Mouse (Mus musculus) heart, adult 9 months (tissue): ENCODE measurements at regions not wholly inside any gene's neighbourhood (a gene's known extent, or its start where the extent isn't known, plus 50 kb on each side); places are given as distances from the start of the nearest gene placed in this dataset.

Experiments used
- DNase-seq, 2 experiments: peaks; one replicate each; pipeline ENCODE4 v3.0.0; 2022; ENCODE audit warnings: low spot score in 2 of 2

DNA sequence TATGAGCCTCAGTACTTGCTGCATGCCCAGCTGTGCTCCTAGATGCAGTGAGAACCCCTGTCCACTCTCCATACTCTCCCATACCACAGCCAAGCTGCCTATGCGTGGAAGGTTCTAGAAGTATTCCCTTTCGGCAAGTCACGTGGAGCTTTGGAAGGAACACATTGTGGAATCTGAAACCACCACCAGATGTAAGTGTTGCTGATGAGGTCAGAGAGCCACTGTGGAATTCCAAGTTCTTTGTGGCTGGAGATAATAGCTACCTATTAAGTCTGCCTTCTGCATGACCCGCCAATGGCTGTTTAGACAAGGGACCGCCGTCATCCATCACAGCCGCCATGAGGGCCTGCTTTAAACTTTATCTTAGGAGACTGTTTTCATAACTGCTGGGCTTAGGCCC lies 84.7 kb upstream of the Errfi1 start:
- DNase-seq: peak in 1 of 2 experiments; percentile 21

GRCm38 (mm10) chr4:150758467-150759237 lies 95.1 kb upstream of the Errfi1 start:
- no peak for DNase-seq

GRCm38 (mm10) chr4:150757815-150758426 lies 95.8 kb upstream of the Errfi1 start:
- no peak for DNase-seq

DNA sequence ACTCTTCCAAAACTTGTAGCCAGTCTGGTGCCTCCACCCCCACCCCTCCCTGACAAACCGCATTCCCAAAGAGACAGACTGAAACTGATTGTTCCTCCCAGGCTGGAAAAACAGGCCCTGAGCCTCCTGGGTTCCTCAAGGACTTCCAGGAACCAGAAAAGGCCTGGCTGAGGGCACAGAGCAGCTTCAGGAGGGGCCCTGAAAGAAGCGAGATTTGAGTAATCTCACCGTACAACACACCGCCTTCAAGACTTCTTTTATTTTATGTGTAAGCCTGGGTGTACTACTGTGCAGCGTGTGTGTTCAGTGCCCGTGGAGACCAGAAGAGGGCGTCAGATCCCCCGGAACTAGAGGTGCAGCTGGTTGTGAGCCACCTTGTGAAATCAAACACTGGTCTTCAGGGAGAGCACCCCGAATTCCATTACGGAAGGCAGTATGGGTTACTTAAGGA lies 96.4 kb upstream of the Errfi1 start:
- DNase-seq: no peak

DNA sequence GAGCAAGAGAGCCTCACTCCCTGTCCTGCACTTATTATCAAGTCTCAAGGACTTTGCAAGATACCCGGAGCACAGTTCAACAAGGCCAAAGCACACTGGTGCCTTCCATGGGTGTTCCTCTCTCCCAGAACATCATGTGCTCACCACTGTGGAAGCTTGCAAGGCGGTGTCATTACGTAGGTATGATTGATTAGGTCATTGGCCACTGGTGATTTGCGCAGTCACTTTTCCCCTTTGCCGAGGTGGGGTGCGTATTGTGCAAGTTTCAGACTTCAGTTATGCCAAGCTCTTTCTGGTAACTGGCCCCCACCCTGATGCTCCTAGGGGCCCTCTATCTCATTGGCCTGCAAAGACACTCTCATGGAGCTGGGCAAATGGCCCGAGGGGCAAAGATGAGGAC lies 98.3 kb upstream of the Errfi1 start:
- DNase-seq: no peak

DNA sequence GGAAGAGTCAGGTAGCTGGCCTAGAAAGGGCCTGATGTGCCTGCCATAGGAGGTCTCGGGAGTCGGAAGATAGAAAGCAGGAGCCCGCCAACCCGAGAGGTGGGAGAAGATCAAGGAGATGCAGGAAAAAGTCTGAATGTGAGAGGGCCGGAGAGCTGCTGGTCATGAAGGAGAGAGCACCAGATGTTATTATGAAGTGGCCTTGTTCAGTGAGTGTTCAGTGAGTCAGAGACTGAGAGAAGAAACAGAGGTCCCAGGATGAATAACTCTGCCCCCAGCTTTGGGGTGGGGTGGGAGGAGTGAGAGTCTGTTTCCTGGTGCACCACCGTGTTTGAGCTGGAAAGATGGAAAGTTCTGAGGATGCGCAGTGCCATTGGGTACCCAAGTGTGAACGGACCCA lies 100.2 kb upstream of the Slc45a1 start:
- DNase-seq: no peak

- DNase-seq: no peak
These were observed 98.7 kb upstream of the Slc45a1 start for GRCm38 (mm10) chr4:150750445-150751213.

GRCm38 (mm10) chr4:150749066-150749465 lies 97.1 kb upstream of the Slc45a1 start:
- DNase-seq: no peak

DNA sequence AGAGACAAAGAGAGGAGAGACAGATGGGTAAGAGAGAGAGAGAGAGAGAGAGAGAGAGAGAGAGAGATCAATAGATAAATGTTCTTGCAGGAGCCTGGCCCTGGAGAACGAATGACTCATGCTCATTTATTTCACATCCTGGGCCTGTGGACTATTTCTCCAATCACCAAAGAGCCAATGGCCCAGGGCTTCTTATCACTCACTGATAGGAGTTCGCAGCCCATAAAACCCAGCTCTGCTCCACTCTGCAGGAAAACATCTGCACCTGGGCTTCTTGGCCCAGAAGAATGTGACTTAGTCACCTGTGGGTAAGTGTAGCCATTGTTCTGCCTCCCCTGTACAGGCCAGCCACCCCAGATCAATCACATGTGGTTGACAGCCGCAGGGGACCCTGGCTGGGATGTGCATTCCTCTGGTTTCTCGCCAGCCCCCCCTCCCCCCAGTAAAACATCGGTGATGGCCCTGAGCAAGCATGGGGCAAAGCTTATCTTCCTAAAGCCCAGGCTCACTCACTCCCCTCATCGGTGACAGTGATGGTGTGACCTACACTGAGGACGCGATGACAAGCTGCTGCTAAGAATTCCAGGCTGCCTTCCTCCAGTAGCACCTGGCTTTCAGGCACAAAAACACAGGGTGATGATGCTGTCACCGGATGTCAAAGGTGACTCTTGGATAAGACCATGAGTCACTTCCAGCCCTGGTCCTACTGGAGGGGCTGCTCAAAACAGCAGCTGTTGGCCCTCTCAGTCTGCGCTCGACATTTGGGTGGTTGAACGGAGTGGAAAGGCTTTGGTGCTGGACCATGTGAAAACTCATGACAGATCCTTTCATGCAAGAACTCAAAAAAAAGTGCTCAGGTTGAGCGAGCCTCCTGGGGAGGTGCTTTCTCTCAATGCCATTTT lies 96.4 kb upstream of the Slc45a1 start:
- DNase-seq: no peak

- no peak for DNase-seq
These were observed 94.5 kb upstream of the Slc45a1 start for GRCm38 (mm10) chr4:150746430-150746923.

GRCm38 (mm10) chr4:150745529-150746429 lies 93.8 kb upstream of the Slc45a1 start:
- DNase-seq: peak; percentile 50 to 58

DNA sequence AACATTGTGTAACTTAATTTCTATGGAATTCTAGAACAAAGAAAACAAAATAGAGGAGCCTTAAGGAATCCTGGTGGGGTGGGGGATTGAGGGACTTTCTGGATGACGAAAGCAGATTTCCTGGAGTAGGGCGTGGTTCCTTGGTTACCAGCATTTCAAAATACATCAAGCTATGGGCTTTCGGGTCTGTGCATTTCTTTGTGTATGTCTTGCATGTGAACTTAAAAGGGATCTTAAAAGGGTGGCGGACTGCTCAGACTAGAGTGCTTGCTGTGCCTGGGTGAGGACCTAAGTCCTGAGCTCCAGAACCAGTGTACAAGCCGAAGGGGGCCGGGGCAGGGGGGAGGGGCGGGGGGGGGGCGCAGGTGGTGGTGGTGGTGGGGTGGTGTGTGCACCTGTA lies 91.5 kb upstream of the Slc45a1 start:
- DNase-seq: no peak

GRCm38 (mm10) chr4:150743103-150743502 lies 91.1 kb upstream of the Slc45a1 start:
- no peak for DNase-seq

DNA sequence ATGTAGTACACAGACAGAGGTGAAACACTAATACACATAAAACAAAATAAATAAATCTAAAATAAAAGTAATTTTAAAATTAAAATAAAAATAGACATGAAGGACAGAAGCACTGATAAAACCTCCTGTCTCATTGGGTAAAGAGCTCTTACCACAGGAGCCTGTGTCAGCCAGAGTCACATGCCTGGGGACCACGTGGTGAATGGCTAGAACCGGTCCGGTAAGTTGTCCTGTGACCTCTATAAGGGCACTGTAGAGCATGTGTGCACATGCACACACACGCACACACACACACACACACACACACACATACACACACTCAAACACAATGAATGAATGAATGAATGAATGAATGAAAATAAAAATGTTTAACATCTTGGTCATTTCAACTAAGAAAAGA lies 89.8 kb upstream of the Slc45a1 start:
- no peak for DNase-seq

DNA sequence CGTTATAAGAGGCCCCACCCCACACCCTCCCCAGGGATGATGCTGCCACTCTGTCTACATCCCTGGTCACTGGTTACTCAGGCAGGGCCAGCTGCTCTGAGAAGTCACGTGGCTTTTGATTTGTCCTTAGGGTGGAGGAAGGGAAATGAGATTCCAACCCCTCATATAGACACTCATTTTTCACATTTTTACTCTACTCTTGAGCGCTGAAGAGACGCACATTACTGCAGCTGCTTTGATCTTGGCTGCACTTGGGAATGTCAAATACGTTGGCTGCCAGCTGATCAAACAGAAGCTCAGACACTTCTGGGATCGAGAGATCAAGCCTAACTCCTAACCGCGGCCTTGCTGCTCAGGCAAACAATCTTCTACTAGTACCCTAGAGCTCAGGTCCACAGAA lies 88.2 kb upstream of the Slc45a1 start:
- no peak for DNase-seq

DNA sequence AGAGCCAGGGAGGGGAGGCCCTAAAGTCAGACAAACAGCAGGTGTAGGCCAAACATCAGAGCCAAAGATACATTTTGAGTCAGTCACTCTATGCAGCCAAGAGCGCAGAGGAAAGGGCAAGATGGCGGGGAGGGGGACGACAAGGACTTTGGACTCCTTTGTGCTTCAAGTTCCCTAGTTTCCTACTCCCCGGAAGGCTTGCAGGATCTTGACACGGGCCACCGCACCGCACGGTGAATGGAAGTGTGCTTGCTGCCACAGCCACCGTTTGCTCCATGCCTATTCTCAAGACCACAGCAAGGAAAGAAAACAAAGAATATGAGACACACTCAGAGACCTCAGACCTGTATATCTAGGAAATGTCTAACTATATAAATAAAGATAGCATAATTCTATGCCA lies 86.8 kb upstream of the Slc45a1 start:
- DNase-seq: no peak

DNA sequence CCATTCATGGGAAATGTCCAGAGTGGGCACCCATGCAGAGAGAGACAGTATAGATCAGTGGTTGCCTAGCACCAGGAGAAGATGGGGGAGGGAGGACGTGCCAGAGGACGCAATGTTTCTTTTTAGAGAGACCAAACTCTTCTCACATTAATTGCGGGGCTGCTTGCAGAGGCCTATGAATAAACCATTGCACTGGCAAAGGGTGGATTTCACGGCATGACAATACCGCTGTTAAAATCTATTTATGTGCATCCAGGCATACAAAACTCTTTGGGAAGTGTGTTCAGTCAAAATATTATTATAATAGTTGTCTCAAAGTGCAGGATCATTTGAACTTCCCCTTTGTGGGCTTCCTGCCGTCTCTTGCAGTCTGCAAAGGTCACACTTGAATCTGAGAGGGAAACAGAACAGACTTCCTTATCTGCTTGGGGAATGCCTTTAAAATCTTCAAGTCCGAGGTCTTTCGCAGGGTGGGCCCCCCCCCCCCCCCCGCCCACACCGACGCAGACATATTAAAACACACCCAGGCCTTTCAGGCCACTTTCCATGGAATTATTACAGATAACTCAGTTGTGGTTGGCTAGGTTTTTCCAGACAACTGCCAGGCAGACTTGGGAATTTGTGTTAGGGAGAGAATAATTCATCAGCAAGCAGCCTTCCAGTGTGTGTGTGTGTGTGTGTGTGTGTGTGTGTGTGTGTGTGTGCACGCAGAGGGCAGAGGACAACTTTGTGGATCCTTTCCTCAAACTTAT lies 78.3 kb upstream of the Slc45a1 start:
- DNase-seq: peak; percentile 66 to 80

- no peak for DNase-seq
These were observed 74.6 kb upstream of the Slc45a1 start for GRCm38 (mm10) chr4:150726539-150726938.

- DNase-seq: no peak
These were observed 74.1 kb upstream of the Slc45a1 start for GRCm38 (mm10) chr4:150726136-150726480.
